Mouse (Mus musculus): ENCODE measurements at regions not wholly inside any gene's neighbourhood (a gene's known extent, or its start where the extent isn't known, plus 50 kb on each side); places are given as distances from the start of the nearest gene placed in this dataset.
A peak's percentile ranks its signal among the peaks of the same experiment; 100 is the strongest.

GRCm38 (mm10) chr4:58693018-58693417 lies 94.5 kb downstream of the Olfr267 start:
- no peak for DNase-seq (ENCODE audit: extremely low spot score, low spot score)
- H3K9me3 ChIP-seq, result no peaks in the 10 kb centered on the region
- no peaks in the 10 kb centered on the region for H3K36me3 ChIP-seq (replicated peaks)
- H3K27me3 ChIP-seq (ENCODE audit: poor library complexity, severe bottlenecking), result no peaks in the 10 kb centered on the region
- 89% methylated on average over 6 of the region's 6 CpGs for WGBS
- no peak overlapping the region for H3K4me3 ChIP-seq
- H3K27ac ChIP-seq, result no peak overlapping the region
- H3K4me1 ChIP-seq, result peaks cover 7% of the 10 kb centered on the region; the same call in 1 of the 2 replicates

GRCm38 (mm10) chr4:58681926-58682325 lies 105.6 kb downstream of the Olfr267 start:
- Histone ChIP-seq H3K27me3 (ENCODE audit: poor library complexity, severe bottlenecking) (no peaks in the 10 kb centered on the region), H3K9me3 (peaks cover 3% of the 10 kb centered on the region; the same call in 1 of the 2 replicates), H3K36me3 (replicated peaks) (no peaks in the 10 kb centered on the region), H3K27ac (no peak overlapping the region), H3K4me3 (no peak overlapping the region), H3K4me1 (peaks cover 17% of the 10 kb centered on the region)
- no peak for DNase-seq (ENCODE audit: extremely low spot score, low spot score)
- WGBS, result 89% methylated on average over 4 of the region's 4 CpGs

GRCm38 (mm10) chr4:58677701-58678385 lies 109.7 kb downstream of the Olfr267 start:
- H3K27ac ChIP-seq, result peak overlapping the region; percentile 78
- DNase-seq (ENCODE audit: extremely low spot score, low spot score), result no peak
- 40% methylated on average over 6 of the region's 6 CpGs for WGBS

GRCm38 (mm10) chr4:58671406-58672035 lies 116.0 kb downstream of the Olfr267 start:
- H3K9me3 ChIP-seq, result no peaks in the 10 kb centered on the region
- 38% methylated on average over 14 of the region's 14 CpGs for WGBS

More at GRCm38 (mm10) chr4:58677701-58678385, 109.7 kb downstream of the Olfr267 start:
- H3K4me1 ChIP-seq, result peaks cover 17% of the 10 kb centered on the region
- no peaks in the 10 kb centered on the region for H3K9me3 ChIP-seq
- no peaks in the 10 kb centered on the region for H3K36me3 ChIP-seq (replicated peaks)
- peaks cover 19% of the 10 kb centered on the region for H3K27me3 ChIP-seq (ENCODE audit: poor library complexity, severe bottlenecking)
- H3K4me3 ChIP-seq, result no peak overlapping the region

GRCm38 (mm10) chr4:58670906-58671250 lies 116.6 kb downstream of the Olfr267 start:
- peaks cover 43% of the 10 kb centered on the region for H3K4me1 ChIP-seq
- WGBS, result 2% methylated on average over 6 of the region's 6 CpGs
- H3K27ac ChIP-seq, result peak overlapping the region; percentile 81
- DNase-seq (ENCODE audit: extremely low spot score, low spot score), result no peak
- no peaks in the 10 kb centered on the region for H3K36me3 ChIP-seq (replicated peaks)
- peak overlapping the region; percentile 15; the same call in 1 of the 2 replicates for H3K4me3 ChIP-seq
- H3K9me3 ChIP-seq, result no peaks in the 10 kb centered on the region
- peaks cover 68% of the 10 kb centered on the region for H3K27me3 ChIP-seq (ENCODE audit: poor library complexity, severe bottlenecking)

More at GRCm38 (mm10) chr4:58671406-58672035, 116.0 kb downstream of the Olfr267 start:
- no peaks in the 10 kb centered on the region for H3K36me3 ChIP-seq (replicated peaks)
- DNase-seq (ENCODE audit: extremely low spot score, low spot score), result peak; percentile 40
- peaks cover 43% of the 10 kb centered on the region for H3K4me1 ChIP-seq
- peak overlapping the region; percentile 82 for H3K27ac ChIP-seq
- peak overlapping the region; percentile 9; the same call in 1 of the 2 replicates for H3K4me3 ChIP-seq
- H3K27me3 ChIP-seq (ENCODE audit: poor library complexity, severe bottlenecking), result peaks cover 61% of the 10 kb centered on the region

GRCm38 (mm10) chr4:58670107-58670905 lies 116.6 kb upstream of the Lpar1 start:
- DNase-seq (ENCODE audit: extremely low spot score, low spot score), result peak; percentile 82
- peaks cover 70% of the 10 kb centered on the region for H3K27me3 ChIP-seq (ENCODE audit: poor library complexity, severe bottlenecking)
- peak overlapping the region; percentile 81 for H3K27ac ChIP-seq
- H3K4me3 ChIP-seq, result peak overlapping the region; percentile 15; the same call in 1 of the 2 replicates
- WGBS, result 14% methylated on average over 15 of the region's 15 CpGs
- peaks cover 43% of the 10 kb centered on the region for H3K4me1 ChIP-seq
- H3K36me3 ChIP-seq (replicated peaks), result no peaks in the 10 kb centered on the region
- no peaks in the 10 kb centered on the region for H3K9me3 ChIP-seq

GRCm38 (mm10) chr4:58668368-58669153 lies 114.9 kb upstream of the Lpar1 start:
- Histone ChIP-seq H3K4me3 (no peak overlapping the region), H3K27ac (peak overlapping the region; percentile 54), H3K36me3 (replicated peaks) (no peaks in the 10 kb centered on the region), H3K9me3 (no peaks in the 10 kb centered on the region), H3K27me3 (ENCODE audit: poor library complexity, severe bottlenecking) (peaks cover 69% of the 10 kb centered on the region), H3K4me1 (peaks cover 52% of the 10 kb centered on the region)
- WGBS, result 59% methylated on average over 8 of the region's 8 CpGs
- no peak for DNase-seq (ENCODE audit: extremely low spot score, low spot score)

GRCm38 (mm10) chr4:58663628-58664205 lies 110.0 kb upstream of the Lpar1 start:
- DNase-seq (ENCODE audit: extremely low spot score, low spot score), result no peak
- Histone ChIP-seq H3K36me3 (replicated peaks) (no peaks in the 10 kb centered on the region), H3K27ac (no peak overlapping the region), H3K4me1 (peaks cover 22% of the 10 kb centered on the region), H3K9me3 (no peaks in the 10 kb centered on the region), H3K4me3 (no peak overlapping the region), H3K27me3 (ENCODE audit: poor library complexity, severe bottlenecking) (peaks cover 37% of the 10 kb centered on the region)
- 63% methylated on average over 6 of the region's 6 CpGs for WGBS

GRCm38 (mm10) chr4:58661781-58662293 lies 108.1 kb upstream of the Lpar1 start:
- no peak overlapping the region for H3K27ac ChIP-seq

GRCm38 (mm10) chr4:58660511-58660910 lies 106.8 kb upstream of the Lpar1 start:
- Histone ChIP-seq H3K9me3 (no peaks in the 10 kb centered on the region), H3K4me1 (peaks cover 22% of the 10 kb centered on the region), H3K27ac (no peak overlapping the region), H3K4me3 (no peak overlapping the region), H3K36me3 (replicated peaks) (no peaks in the 10 kb centered on the region), H3K27me3 (ENCODE audit: poor library complexity, severe bottlenecking) (peaks cover 12% of the 10 kb centered on the region)
- 77% methylated on average over 5 of the region's 5 CpGs for WGBS
- no peak for DNase-seq (ENCODE audit: extremely low spot score, low spot score)

More at GRCm38 (mm10) chr4:58661781-58662293, 108.1 kb upstream of the Lpar1 start:
- H3K27me3 ChIP-seq (ENCODE audit: poor library complexity, severe bottlenecking), result peaks cover 22% of the 10 kb centered on the region
- DNase-seq (ENCODE audit: extremely low spot score, low spot score), result no peak
- H3K9me3 ChIP-seq, result no peaks in the 10 kb centered on the region
- no peak overlapping the region for H3K4me3 ChIP-seq
- 83% methylated on average over 4 of the region's 4 CpGs for WGBS
- H3K4me1 ChIP-seq, result peaks cover 22% of the 10 kb centered on the region
- H3K36me3 ChIP-seq (replicated peaks), result no peaks in the 10 kb centered on the region

- H3K27ac ChIP-seq, result no peak overlapping the region
- WGBS, result 85% methylated on average over 6 of the region's 6 CpGs
- H3K27me3 ChIP-seq (ENCODE audit: poor library complexity, severe bottlenecking), result no peaks in the 10 kb centered on the region
- H3K4me3 ChIP-seq, result no peak overlapping the region
- no peak for DNase-seq (ENCODE audit: extremely low spot score, low spot score)
- peaks cover 9% of the 10 kb centered on the region for H3K4me1 ChIP-seq
- no peaks in the 10 kb centered on the region for H3K36me3 ChIP-seq (replicated peaks)
- H3K9me3 ChIP-seq, result no peaks in the 10 kb centered on the region
Measured at GRCm38 (mm10) chr4:58658206-58658605, 104.5 kb upstream of the Lpar1 start.
